Mouse (Mus musculus) layer of hippocampus, postnatal 14 days (tissue): ENCODE data around the gene Vamp5. TPM values are rescaled to one million over a fixed set of nuclear protein-coding genes. Genes with fewer than 3 reads are reported as not detected.
A peak's percentile ranks its signal among the peaks of the same experiment; 100 is the strongest.

ENCODE experiments used
- DNase-seq, 2 experiments: peaks; one replicate each; pipeline ENCODE4 v3.0.0; 2021 to 2022; ENCODE audit warnings: low spot score in 2 of 2, mixed read lengths in 1 of 2
- total RNA-seq, 2 experiments: library from RNA; stranded (reverse); gene quantifications; 2 replicates each; pipeline ENCODE4 v1.2.3; 2021

Gene Vamp5
- total RNA-seq, 2 experiments from 2014 or later: 3.7 to 4.2 TPM

DNA sequence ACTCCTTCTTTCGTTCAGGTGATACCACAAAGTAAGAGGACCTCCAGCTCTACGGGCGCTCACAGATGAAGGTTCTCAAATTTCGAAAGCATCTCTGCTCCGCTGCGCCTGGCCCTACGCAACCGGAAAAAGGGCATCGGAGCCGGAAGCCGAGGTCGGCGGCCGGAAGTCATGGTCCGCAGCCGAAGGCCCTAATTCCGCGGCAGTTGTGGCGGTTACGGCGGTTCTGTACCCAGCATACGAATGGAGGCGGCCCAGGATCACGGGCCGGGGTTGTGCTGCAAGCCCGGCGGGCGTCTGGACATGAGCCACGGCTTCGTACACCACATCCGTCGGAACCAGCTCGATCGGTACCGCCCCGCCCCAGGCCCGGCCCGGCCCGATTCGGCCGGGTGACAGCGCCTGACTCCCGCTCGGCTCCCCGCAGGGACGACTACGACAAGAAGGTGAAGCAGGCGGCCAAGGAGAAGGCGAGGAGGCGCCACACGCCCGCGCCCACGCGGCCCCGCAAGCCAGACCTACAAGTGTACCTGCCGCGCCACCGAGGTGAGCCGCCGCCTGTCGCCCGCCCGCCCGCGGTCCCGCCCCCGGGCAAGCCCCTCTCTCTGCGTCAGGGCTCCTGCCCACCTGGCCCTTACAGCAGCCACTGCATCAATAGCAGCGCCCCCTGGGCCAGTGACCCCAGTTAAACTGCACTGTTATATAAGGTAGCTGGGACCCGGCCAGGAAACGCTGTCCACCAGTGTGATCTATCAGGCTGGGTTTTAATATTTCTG lies 32.9 kb downstream of the Vamp5 start, which contains the start of gene 0610030E20Rik:
0610030E20Rik (plus strand) TSS at position 152 of the 776 bp plus-strand sequence.
- peak; percentile 70 for DNase-seq

GRCm38 (mm10) chr6:72346261-72346660 lies 34.0 kb downstream of the Vamp5 start:
- DNase-seq: no peak

DNA sequence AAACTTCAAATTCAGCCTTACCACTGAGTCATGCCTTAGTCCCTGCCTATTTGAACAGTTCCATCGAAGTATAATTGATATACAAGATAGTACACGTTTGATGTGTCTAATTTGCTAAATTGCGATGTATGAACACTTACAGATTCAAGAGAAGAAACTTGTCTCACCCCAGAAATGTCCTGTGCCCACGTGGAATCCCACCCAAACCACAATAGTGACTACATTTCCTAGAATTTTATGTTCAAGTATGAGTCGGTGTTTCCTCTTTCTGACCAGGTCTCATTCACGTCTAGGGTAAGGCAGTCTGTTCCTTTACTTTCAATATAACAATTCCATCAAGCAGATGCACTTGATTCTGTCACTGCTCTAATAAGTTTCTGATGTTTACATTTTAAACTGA lies 34.6 kb downstream of the Vamp5 start:
- no peak for DNase-seq

- DNase-seq: peak; percentile 91 to 96
These were observed 35.1 kb downstream of the Vamp5 start, which contains the start of gene Usp39 for GRCm38 (mm10) chr6:72345074-72345567. TSS of gene Usp39 (minus strand) at chr6:72345184.

DNA sequence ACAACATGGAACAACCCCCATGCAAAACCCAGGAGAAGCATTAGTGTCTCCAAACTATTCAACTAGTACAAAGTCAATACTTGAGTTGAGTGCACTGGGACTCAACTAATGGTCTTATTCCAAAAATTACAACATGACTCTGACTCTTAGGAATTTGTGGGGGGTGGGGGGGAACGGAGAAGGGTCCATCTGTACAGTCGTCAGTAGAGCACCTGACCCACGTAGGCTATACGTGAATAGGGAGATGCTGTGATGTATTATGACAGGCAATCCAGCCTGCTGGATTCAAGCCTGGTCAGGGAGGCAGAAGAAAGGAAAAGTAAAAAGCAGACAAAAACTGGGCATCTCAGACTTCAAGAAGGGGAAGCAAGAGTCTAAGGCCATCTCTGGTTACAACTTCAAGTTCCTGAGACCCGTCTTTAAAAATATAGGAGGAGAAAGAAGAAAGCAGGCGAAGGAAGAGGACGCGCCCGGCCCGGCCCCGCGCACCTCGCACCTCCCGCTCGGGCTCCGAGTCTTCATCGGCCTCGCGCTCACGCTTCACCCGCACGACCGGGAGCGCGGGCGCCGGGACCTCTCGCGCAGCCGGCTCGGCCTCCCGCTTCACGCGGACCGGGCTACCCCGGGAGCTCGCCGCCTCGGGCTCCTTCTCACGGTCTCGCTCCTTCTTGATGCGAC lies 35.7 kb downstream of the Vamp5 start:
- DNase-seq: no peak

GRCm38 (mm10) chr6:72340481-72340880 lies 39.8 kb downstream of the Vamp5 start:
- DNase-seq: no peak

GRCm38 (mm10) chr6:72333111-72333510 lies 47.2 kb downstream of the Vamp5 start:
- DNase-seq: no peak

DNA sequence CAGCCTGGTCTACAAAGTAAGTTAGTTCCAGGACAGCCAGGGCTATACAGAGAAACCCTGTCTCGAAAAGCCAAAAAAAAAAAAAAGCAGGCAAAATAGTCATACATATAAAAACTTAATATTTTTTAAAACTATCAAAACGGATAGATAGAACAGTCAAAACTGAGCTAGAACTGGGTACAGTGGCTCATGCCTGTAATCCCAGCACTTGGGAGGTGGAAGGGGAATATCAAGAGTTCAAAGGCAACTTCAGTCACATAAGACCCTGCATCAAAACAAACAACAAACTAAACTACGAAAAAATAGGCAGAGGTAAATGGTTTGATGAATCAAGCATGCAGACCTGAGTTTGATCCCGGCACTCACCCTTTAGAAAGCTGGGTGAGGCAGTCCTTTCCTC lies 50.1 kb downstream of the Vamp5 start:
- DNase-seq: no peak

- no peak for DNase-seq
These were observed 51.2 kb downstream of the Vamp5 start for GRCm38 (mm10) chr6:72329019-72329418.

- peak; percentile 38 to 54 for DNase-seq
These were observed 54.0 kb downstream of the Vamp5 start for GRCm38 (mm10) chr6:72326274-72326673.

- no peak for DNase-seq
These were observed 56.3 kb downstream of the Vamp5 start for GRCm38 (mm10) chr6:72323786-72324508.

DNA sequence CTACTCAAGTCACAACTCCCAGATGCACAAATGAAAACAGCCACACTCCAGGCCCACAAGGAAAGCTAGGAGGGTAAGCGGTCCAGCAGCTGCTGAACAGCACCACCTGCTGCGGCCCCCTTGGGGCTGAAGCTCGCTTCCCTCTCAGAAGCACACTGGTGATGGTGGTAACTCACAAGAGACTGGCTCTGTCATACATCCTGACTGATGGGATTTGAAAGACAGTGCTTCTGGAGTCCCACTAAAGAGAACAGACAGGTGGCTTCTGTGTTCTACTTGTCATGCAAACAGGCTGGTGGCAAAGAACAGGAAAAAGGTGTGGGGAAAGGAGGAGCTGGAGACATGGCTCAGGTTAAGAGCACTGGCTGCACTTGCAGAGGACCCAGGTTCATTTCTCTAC lies 57.3 kb downstream of the Vamp5 start:
- DNase-seq: no peak

DNA sequence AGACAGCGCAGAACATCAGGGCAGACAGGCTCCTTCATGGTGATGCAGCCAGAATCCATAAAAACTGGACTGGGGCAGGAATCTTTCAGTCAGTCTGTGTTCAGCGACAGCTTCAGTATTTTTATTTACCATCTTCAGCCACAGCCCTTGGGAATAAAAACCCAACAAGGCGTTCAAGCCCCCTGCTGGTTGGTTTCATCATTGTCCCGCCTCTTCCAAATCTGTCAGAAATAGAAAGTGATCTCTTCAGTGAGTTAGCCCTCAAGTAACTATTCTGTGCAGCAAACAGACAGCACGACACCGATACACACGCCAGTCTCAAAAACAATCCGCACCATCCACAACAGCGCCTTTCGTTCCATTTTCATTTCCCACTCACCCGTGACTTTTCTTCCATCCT lies 61.2 kb downstream of the Vamp5 start:
- peak; percentile 63 to 73 for DNase-seq

Other genes starting within 250 kb of the Vamp5 start
- 1 to 10 TPM; 3.3 to 4.5 TPM for gene Atoh8, start 144.9 kb downstream of the Vamp5 start, total RNA-seq
- not detected for gene Sftpb, start 75.9 kb downstream of the Vamp5 start, total RNA-seq
- gene Usp39, start 35.3 kb downstream of the Vamp5 start, total RNA-seq: 10 to 100 TPM; 29.7 to 32.9 TPM
- 10 to 100 TPM; 13.8 to 16.0 TPM for gene 0610030E20Rik, start 33.2 kb downstream of the Vamp5 start, total RNA-seq
- gene Tmem150a, start 25.0 kb downstream of the Vamp5 start, total RNA-seq: 10 to 100 TPM; 12.6 to 13.7 TPM
- 10 to 100 TPM; 78.0 to 85.6 TPM for gene Rnf181, start 13.5 kb downstream of the Vamp5 start, total RNA-seq
- 10 to 100 TPM; 11.4 to 15.3 TPM for gene Vamp8, start 10.2 kb upstream of the Vamp5 start, total RNA-seq
- 10 to 100 TPM; 21.0 to 22.1 TPM for gene Ggcx, start 33.8 kb upstream of the Vamp5 start, total RNA-seq
- 100 to 1,000 TPM; 176 to 196 TPM for gene Mat2a, start 59.1 kb upstream of the Vamp5 start, total RNA-seq
- under 1 TPM; 0.41 to 0.83 TPM for gene Sh2d6, start 141.2 kb upstream of the Vamp5 start, total RNA-seq
- gene Capg, start 163.9 kb upstream of the Vamp5 start, total RNA-seq: 1 to 10 TPM; 3.0 to 3.6 TPM
- gene Elmod3, start 217.9 kb upstream of the Vamp5 start, total RNA-seq: 10 to 100 TPM; 19.4 to 21.4 TPM
- gene Retsat, start 218.0 kb upstream of the Vamp5 start, total RNA-seq: 10 to 100 TPM; 44.0 to 50.8 TPM
- gene Tgoln1, start 236.5 kb upstream of the Vamp5 start, total RNA-seq: 10 to 100 TPM; 65.3 to 68.0 TPM